Mouse (Mus musculus): Measurements from ENCODE around the gene Fopnl.

Fopnl gene

GRCm38 (mm10) chr16:14307373-14307772 is 9.8 kb downstream of the Fopnl start:
- no peak for DNase-seq (ENCODE audit: low read depth, low spot score)

GRCm38 (mm10) chr16:14306451-14306850 is 10.8 kb downstream of the Fopnl start:
- peak; percentile 65 for DNase-seq (ENCODE audit: low read depth, low spot score)

GRCm38 (mm10) chr16:14304791-14305190 is 12.4 kb downstream of the Fopnl start:
- no peak for DNase-seq (ENCODE audit: low read depth, low spot score)

GRCm38 (mm10) chr16:14303676-14304075 is 13.5 kb downstream of the Fopnl start:
- DNase-seq (ENCODE audit: low read depth, low spot score): no peak

- no peak for DNase-seq (ENCODE audit: low read depth, low spot score)
Measured at GRCm38 (mm10) chr16:14303148-14303547, 14.1 kb downstream of the Fopnl start.

- no peak for DNase-seq (ENCODE audit: low read depth, low spot score)
Measured at GRCm38 (mm10) chr16:14298461-14298860, 18.7 kb downstream of the Fopnl start.

GRCm38 (mm10) chr16:14297746-14298145 is 19.5 kb downstream of the Fopnl start:
- no peak for DNase-seq (ENCODE audit: low read depth, low spot score)

- no peak for DNase-seq (ENCODE audit: low read depth, low spot score)
Measured at GRCm38 (mm10) chr16:14297137-14297536, 20.1 kb downstream of the Fopnl start.

- no peak for DNase-seq (ENCODE audit: low read depth, low spot score)
Measured at GRCm38 (mm10) chr16:14296544-14297124, 20.6 kb downstream of the Fopnl start.

GRCm38 (mm10) chr16:14295291-14295690 is 21.9 kb downstream of the Fopnl start:
- no peak for DNase-seq (ENCODE audit: low read depth, low spot score)

- DNase-seq (ENCODE audit: low read depth, low spot score): no peak
Measured at GRCm38 (mm10) chr16:14292205-14293199, 24.7 kb downstream of the Fopnl start.

- DNase-seq (ENCODE audit: low read depth, low spot score): peak; percentile 85
Measured at GRCm38 (mm10) chr16:14291223-14291622, 26.0 kb downstream of the Fopnl start, which contains the start of gene Myh11. Gene Myh11, minus strand, starts transcription at chr16:14291372.

- DNase-seq (ENCODE audit: low read depth, low spot score): no peak
Measured at GRCm38 (mm10) chr16:14272374-14272965, 44.7 kb downstream of the Fopnl start.

GRCm38 (mm10) chr16:14265203-14265920 is 51.8 kb downstream of the Fopnl start:
- DNase-seq (ENCODE audit: low read depth, low spot score): no peak

- no peak for DNase-seq (ENCODE audit: low read depth, low spot score)
Measured at GRCm38 (mm10) chr16:14264504-14264903, 52.7 kb downstream of the Fopnl start.

- no peak for DNase-seq (ENCODE audit: low read depth, low spot score)
Measured at GRCm38 (mm10) chr16:14263241-14263640, 54.0 kb downstream of the Fopnl start.

- DNase-seq (ENCODE audit: low read depth, low spot score): no peak
Measured at GRCm38 (mm10) chr16:14262410-14262809, 54.8 kb downstream of the Fopnl start.

GRCm38 (mm10) chr16:14258856-14259255 is 58.3 kb downstream of the Fopnl start:
- no peak for DNase-seq (ENCODE audit: low read depth, low spot score)

GRCm38 (mm10) chr16:14253586-14253985 is 63.6 kb downstream of the Fopnl start:
- no peak for DNase-seq (ENCODE audit: low read depth, low spot score)

- no peak for DNase-seq (ENCODE audit: low read depth, low spot score)
Measured at GRCm38 (mm10) chr16:14252877-14253276, 64.3 kb downstream of the Fopnl start.

GRCm38 (mm10) chr16:14249913-14250312 is 67.3 kb downstream of the Fopnl start:
- DNase-seq (ENCODE audit: low read depth, low spot score): no peak
